Mouse (Mus musculus): ENCODE results near the gene Btnl10. TPM values are rescaled to one million over a fixed set of nuclear protein-coding genes. Genes with fewer than 3 reads are reported as not detected.
"Not testable (repeated sequence)": the region's sequence is repeated elsewhere in the genome, so short reads cannot be mapped to it uniquely, and the experiment has no call there.

The Btnl10 gene
- polyA plus RNA-seq, 1 experiment from 2014 or later = 0.16 TPM

GRCm38 (mm10) chr11:58953351-58954169, 35.9 kb downstream of the Btnl10 start:
- ATAC-seq (ENCODE audit: extremely low read depth, insufficient number of reproducible peaks, low FRiP score, low TSS enrichment) = no peak
- 1% methylated on average over 33 of the region's 33 CpGs for WGBS
- H3K36me3 ChIP-seq = peaks cover 16% of the 10 kb centered on the region
- H3K4me1 ChIP-seq = peaks cover 39% of the 10 kb centered on the region
- H3K9me3 ChIP-seq = no peaks in the 10 kb centered on the region
- H3K4me3 ChIP-seq = peak overlapping the region; percentile 76
- peaks cover 28% of the 10 kb centered on the region for H3K27me3 ChIP-seq (replicated peaks)
- peak overlapping the region; percentile 92 for H3K9ac ChIP-seq
- H3K4me2 ChIP-seq = peak overlapping the region; percentile 97
- peak overlapping the region; percentile 100 for H3K27ac ChIP-seq (replicated peaks)

GRCm38 (mm10) chr11:58954170-58954419, 36.4 kb downstream of the Btnl10 start:
- H3K27me3 ChIP-seq (replicated peaks) = peaks cover 27% of the 10 kb centered on the region
- H3K4me3 ChIP-seq = peak overlapping the region; percentile 76
- WGBS = under 1% methylated on average over 17 of the region's 17 CpGs
- H3K4me1 ChIP-seq = peaks cover 39% of the 10 kb centered on the region
- peak overlapping the region; percentile 92 for H3K9ac ChIP-seq
- H3K36me3 ChIP-seq = peaks cover 16% of the 10 kb centered on the region
- ATAC-seq (ENCODE audit: extremely low read depth, insufficient number of reproducible peaks, low FRiP score, low TSS enrichment); H3K9me3 ChIP-seq: not testable (repeated sequence)
- H3K27ac ChIP-seq (replicated peaks) = peak overlapping the region; percentile 100
- H3K4me2 ChIP-seq = peak overlapping the region; percentile 97

GRCm38 (mm10) chr11:58954420-58955142, 36.9 kb downstream of the Btnl10 start, which contains the start of the genes Hist3h2a and Trim17:
Gene Hist3h2a (plus strand): TSS chr11:58954685.
Gene Trim17 (plus strand): TSS chr11:58954685.
- Histone ChIP-seq H3K4me2 (peak within 1 kb of the TSS; percentile 97), H3K27ac (replicated peaks) (peak within 1 kb of the TSS; percentile 100), H3K36me3 (peaks cover 16% of the 10 kb centered on the region), H3K4me3 (peak within 1 kb of the TSS; percentile 76), H3K9ac (peak within 1 kb of the TSS; percentile 96), H3K27me3 (replicated peaks) (peaks cover 23% of the 10 kb centered on the region), H3K4me1 (peaks cover 39% of the 10 kb centered on the region), H3K9me3 (no peaks in the 10 kb centered on the region)
- WGBS = under 1% methylated on average over 49 of the region's 49 CpGs
- ATAC-seq (ENCODE audit: extremely low read depth, insufficient number of reproducible peaks, low FRiP score, low TSS enrichment) = peak; percentile 86

- Histone ChIP-seq H3K4me2 (peak overlapping the region; percentile 97), H3K4me1 (peaks cover 42% of the 10 kb centered on the region), H3K9me3 (no peaks in the 10 kb centered on the region), H3K27ac (replicated peaks) (peak overlapping the region; percentile 100), H3K9ac (peak overlapping the region; percentile 96), H3K36me3 (peaks cover 16% of the 10 kb centered on the region), H3K27me3 (replicated peaks) (peaks cover 17% of the 10 kb centered on the region), H3K4me3 (peak overlapping the region; percentile 76)
- under 1% methylated on average over 20 of the region's 20 CpGs for WGBS
- ATAC-seq (ENCODE audit: extremely low read depth, insufficient number of reproducible peaks, low FRiP score, low TSS enrichment) = peak; percentile 23; the same call in 1 of the 2 replicates
Observed at GRCm38 (mm10) chr11:58955143-58955867, 37.6 kb downstream of the Btnl10 start.

DNA sequence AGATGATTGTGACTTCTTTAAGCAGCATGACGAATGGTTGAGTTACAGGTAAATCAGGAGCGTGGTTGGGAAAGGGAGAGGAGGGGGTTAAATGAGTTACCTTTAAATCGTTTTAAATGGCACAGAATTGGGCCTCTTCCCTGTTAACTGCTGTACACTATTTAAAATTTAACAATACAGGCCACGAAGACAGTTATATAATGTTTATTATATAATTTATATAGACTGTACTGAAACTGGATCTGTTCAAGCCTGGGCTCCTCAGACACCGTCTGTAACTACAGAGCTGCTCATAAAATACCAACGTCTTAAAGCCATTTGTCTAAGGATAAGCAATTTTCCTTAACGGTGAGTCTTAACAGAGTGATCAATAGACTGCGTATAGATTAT, 38.2 kb downstream of the Btnl10 start:
- peaks cover 11% of the 10 kb centered on the region for H3K27me3 ChIP-seq (replicated peaks)
- 44% methylated on average over 8 of the region's 8 CpGs for WGBS
- peak overlapping the region; percentile 96 for H3K9ac ChIP-seq
- H3K9me3 ChIP-seq = no peaks in the 10 kb centered on the region
- ATAC-seq (ENCODE audit: extremely low read depth, insufficient number of reproducible peaks, low FRiP score, low TSS enrichment) = no peak
- peaks cover 44% of the 10 kb centered on the region for H3K4me1 ChIP-seq
- peaks cover 16% of the 10 kb centered on the region for H3K36me3 ChIP-seq
- peak overlapping the region; percentile 97 for H3K4me2 ChIP-seq
- peak overlapping the region; percentile 76 for H3K4me3 ChIP-seq
- peak overlapping the region; percentile 100 for H3K27ac ChIP-seq (replicated peaks)

- 82% methylated on average over 5 of the region's 5 CpGs for WGBS
- Histone ChIP-seq H3K4me2 (peak overlapping the region; percentile 97), H3K4me3 (peak overlapping the region; percentile 76), H3K27ac (replicated peaks) (no peak overlapping the region), H3K9me3 (peaks cover 9% of the 10 kb centered on the region; the same call in 1 of the 2 replicates), H3K9ac (peak overlapping the region; percentile 96), H3K27me3 (replicated peaks) (peaks cover 14% of the 10 kb centered on the region), H3K4me1 (peaks cover 44% of the 10 kb centered on the region), H3K36me3 (peaks cover 16% of the 10 kb centered on the region)
- no peak for ATAC-seq (ENCODE audit: extremely low read depth, insufficient number of reproducible peaks, low FRiP score, low TSS enrichment)
Observed at GRCm38 (mm10) chr11:58957226-58957914, 39.7 kb downstream of the Btnl10 start.

DNA sequence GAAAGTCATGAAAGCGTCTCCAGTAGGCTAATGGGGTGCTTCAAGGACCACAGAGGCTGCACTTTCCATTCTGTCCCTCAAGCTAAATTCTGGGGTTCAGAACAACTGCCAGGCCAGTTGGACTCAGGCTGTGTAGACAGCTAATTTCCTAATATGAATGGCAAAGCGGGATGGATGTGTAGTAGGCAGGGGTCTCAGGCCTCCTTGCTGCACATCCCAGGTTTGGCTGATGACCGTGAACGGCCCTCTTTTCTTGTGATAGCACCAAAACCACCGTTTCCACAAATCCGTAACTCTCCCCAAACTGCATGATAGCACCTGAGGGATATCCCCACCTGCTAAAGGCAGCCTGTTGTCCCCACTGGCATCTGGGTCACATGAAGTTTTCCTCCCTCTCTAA, 40.8 kb downstream of the Btnl10 start:
- Histone ChIP-seq H3K4me2 (peak overlapping the region; percentile 85; the same call in 1 of the 2 replicates), H3K4me3 (no peak overlapping the region), H3K9ac (no peak overlapping the region), H3K4me1 (peaks cover 37% of the 10 kb centered on the region), H3K27me3 (replicated peaks) (peaks cover 26% of the 10 kb centered on the region), H3K27ac (replicated peaks) (no peak overlapping the region), H3K36me3 (peaks cover 16% of the 10 kb centered on the region), H3K9me3 (peaks cover 9% of the 10 kb centered on the region; the same call in 1 of the 2 replicates)
- 85% methylated on average over 6 of the region's 6 CpGs for WGBS
- ATAC-seq (ENCODE audit: extremely low read depth, insufficient number of reproducible peaks, low FRiP score, low TSS enrichment) = no peak

DNA sequence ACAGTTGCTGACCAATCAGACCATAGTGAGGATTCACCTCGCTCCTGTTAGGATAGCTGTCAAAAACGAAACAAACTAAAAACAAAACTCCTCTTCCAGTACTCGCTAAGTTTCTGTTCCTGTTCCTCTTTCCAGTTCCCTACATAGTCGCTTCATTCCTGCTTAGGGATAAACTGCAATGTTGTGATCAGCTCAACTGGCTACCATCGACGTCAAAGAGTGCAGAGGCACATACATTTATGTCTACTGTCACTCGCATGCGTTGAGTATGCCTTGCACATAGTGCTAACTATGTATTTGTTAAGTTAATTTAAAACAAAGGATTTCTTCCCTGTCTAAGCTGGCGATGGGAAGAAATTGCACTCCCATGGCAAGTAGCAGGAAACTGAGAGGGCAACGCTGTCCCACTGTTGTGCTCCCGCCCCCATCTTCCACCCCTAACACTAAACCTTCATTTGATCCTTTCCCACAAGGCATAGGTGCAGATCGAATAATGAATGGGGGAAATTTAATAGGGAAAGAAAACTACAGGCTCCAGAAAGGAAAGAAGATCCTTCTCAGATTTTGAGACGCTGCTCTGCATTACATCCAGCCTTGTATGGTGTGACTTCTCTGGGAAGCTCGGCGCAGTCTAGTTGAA, 41.6 kb downstream of the Btnl10 start:
- peaks cover 33% of the 10 kb centered on the region for H3K27me3 ChIP-seq (replicated peaks)
- no peak for ATAC-seq (ENCODE audit: extremely low read depth, insufficient number of reproducible peaks, low FRiP score, low TSS enrichment)
- H3K9ac ChIP-seq = peak overlapping the region; percentile 76
- peaks cover 16% of the 10 kb centered on the region for H3K36me3 ChIP-seq
- H3K4me2 ChIP-seq = peak overlapping the region; percentile 85
- WGBS = 35% methylated on average over 15 of the region's 15 CpGs
- H3K4me1 ChIP-seq = peaks cover 36% of the 10 kb centered on the region
- H3K4me3 ChIP-seq = peak overlapping the region; percentile 63
- peak overlapping the region; percentile 24; the same call in 1 of the 2 replicates for H3K27ac ChIP-seq (replicated peaks)
- H3K9me3 ChIP-seq = peaks cover 9% of the 10 kb centered on the region; the same call in 1 of the 2 replicates

DNA sequence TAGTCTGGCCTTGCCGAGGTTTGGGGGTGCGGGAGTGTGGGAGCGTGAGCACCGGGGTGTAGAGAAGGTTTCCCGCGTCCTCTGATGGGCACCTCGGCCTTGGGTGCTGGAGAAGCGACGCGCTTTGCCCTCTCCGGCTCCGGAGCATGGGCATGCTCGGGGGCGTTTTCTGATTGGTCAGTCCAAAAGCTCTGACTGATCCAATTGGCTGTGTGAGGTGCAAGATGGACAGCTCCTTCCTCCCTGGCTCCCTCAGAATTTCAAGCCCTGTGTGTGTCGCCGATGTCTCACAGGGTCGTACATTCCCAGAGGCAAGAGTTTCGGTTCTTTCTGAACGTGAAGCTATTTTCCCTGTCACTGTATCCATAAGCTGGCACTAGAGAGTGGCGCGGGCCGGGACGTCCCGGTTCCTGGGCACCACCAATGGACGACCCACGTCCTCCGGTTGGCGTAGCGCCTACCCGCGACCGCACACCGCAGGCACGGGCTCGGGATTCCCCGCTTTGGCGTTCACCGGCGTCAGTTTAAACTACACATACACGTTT, 42.3 kb downstream of the Btnl10 start:
- WGBS = 3% methylated on average over 40 of the region's 40 CpGs
- Histone ChIP-seq H3K36me3 (peaks cover 16% of the 10 kb centered on the region), H3K9ac (peak overlapping the region; percentile 76), H3K4me3 (peak overlapping the region; percentile 63), H3K4me2 (peak overlapping the region; percentile 85), H3K4me1 (peaks cover 41% of the 10 kb centered on the region), H3K27me3 (replicated peaks) (peaks cover 35% of the 10 kb centered on the region), H3K27ac (replicated peaks) (peak overlapping the region; percentile 53; the same call in 1 of the 2 replicates), H3K9me3 (peaks cover 9% of the 10 kb centered on the region; the same call in 1 of the 2 replicates)
- no peak; the same call in 1 of the 2 replicates for ATAC-seq (ENCODE audit: extremely low read depth, insufficient number of reproducible peaks, low FRiP score, low TSS enrichment)

Data from heart, embryonic 13.5 days (tissue).